Mouse (Mus musculus) urinary bladder, postnatal 14 days (tissue): ENCODE data around the gene Parm1.

Source experiments
- DNase-seq: peaks from one replicate; pipeline ENCODE4 v3.0.0; 2021; ENCODE audit warnings: low spot score

Gene Parm1

DNA sequence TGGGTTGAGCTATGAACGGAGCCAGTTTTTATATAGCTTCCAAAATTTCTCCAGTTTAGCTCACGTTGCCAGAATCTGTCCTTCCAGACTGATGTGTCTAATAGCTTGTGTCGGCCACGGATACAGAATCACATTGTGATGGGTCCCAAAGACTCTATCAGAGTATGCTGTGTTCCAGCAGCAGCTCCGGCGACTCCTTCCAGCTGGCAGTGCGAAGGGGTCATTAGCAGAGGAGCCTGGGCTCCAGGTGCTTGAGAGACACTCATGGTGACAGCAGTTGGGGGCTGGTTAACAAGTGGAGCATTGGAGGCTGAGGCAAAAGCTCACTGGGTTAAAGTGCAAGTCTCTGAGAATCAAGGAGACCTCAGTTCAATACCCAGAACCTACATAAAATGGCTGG lies 61.5 kb downstream of the Parm1 start:
- no peak for DNase-seq

DNA sequence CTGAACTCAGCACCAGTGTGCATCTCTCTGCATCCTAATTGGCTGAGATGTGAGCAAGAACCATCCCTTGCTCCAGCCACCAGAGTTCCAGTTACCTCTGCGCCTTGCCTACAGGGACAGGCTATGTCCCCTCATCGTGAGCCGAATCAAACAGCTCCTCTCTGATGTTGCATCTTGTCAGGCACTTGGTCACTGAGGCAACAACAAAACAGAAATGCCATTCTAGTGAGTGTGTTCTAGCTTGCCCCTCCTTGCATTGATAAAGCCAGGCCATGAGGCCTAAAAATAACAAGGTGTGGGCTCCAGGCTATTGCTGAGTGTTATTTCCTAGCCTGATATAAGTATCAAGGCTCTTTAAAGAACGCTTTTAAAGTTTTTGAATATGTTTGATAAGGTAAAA lies 64.4 kb downstream of the Parm1 start:
- DNase-seq = no peak

DNA sequence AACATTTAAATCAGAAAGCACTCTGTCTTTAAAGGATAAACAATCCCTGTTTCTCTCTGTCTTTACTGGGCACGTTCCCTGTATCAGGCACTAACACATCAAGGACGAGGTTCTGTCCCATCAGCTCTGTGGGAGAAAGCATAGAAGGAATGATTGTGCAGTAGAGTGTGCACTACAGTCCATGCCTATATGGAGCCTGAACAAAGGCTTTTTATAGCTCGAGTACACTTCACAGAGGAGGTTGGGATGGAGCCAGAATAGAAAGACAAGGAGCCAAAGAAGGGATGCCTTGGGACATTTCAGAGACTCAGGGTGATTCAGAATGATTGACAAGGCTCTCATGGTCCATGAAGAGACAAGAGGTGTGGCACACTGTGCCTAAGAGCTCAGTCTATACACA lies 68.8 kb downstream of the Parm1 start:
- DNase-seq = no peak

DNA sequence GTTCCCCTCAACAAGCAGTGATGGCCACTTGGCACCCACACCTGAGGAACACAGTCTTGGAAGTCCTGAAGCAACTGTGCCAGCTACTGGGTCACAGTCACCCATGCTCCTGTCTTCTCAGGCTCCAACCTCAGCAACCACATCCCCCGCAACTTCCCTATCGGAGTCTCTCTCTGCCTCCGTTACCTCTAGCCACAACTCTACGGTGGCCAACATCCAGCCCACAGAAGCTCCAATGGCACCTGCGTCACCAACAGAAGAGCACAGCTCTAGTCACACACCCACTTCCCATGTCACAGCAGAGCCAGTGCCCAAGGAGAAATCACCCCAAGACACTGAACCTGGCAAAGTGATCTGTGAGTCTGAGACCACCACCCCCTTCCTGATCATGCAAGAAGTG lies 76.7 kb downstream of the Parm1 start:
- DNase-seq = no peak

DNA sequence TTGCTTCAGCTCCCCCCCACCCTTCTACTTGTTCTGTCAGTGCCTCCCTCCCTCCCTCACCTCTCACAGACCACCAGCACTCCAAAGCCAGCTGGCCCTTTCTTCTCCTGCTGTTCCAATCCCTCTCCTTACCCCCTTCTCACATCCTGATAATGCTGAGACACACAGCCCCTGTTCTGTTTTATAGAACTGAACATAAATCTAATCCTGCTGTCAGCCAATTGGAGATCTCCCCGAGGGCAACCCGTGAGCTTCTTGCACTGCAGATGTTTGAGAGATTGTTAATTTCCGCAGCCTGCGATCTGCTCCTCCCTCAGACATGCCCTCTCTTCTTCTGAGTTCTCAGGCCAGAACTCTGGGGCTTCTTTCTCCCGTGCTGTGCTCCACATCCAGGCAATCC lies 79.8 kb downstream of the Parm1 start:
- no peak for DNase-seq

DNA sequence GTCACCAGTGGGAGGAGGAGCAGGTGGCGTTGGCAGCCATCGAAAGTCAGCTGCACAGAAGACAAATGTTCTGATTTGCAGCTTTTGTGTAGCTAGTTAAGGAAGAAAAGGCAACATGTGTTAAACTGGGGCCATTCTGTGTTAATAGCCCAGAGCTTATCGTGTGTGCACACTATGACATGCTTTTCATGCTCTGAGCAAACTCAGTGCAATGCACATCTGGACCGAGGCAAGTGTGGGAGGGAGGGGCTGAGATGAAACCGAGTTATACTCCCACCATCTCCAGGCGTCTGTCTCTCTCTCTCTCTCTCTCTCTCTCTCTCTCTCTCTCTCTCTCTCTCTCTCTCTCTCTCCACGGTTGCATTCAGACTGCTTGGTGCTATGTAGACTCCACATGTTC lies 82.4 kb downstream of the Parm1 start:
- DNase-seq = no peak

DNA sequence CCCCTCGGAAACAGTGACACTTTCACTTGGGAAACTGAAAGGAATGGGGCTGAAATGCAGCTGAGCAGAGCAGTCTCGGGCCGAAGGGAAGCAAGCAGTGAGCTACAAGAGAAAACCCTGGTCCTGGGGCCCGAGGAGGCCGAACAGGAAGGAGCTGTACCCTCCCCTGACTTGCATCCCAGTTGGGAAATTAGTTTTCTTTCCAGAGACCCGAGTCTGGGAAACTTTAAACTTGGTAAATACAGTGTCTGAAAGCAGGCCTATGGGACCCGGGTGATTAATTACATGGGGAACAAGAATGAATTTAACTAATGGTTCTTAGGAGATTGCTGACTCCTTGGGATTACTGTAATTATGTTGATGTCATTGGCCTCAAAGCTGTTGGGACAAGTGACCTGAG lies 85.9 kb downstream of the Parm1 start:
- no peak for DNase-seq

DNA sequence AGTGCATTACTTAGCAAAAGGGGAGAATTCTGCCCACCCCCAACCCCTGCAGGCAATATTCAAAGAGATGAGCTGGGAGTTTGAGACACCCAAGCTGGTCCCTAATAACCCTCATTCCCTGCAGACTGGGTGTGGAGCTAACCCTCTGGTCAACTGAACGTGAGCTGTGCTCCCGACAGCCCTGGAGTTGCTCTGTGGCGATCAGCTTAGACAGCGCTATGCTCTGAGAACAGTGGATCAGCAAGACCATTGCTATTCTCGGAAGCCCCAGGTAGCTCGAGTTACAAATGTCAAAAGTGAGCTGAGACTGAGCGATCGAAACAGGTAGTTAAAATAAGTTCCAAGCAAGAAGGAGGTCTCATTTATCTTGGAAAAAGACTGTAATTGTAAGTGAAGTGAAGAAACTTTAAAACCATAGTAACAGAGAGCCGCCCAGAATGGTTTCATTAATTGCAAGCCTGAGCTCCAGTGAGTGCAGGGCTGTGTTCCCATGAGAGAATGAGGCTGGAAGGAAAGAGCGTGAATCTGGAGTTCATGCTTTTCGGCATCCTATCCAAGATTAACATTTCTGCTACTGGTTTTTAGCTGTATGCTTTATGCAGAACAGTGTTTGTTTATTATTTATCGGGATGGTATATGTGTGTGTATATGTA lies 86.5 kb downstream of the Parm1 start:
- DNase-seq = no peak

DNA sequence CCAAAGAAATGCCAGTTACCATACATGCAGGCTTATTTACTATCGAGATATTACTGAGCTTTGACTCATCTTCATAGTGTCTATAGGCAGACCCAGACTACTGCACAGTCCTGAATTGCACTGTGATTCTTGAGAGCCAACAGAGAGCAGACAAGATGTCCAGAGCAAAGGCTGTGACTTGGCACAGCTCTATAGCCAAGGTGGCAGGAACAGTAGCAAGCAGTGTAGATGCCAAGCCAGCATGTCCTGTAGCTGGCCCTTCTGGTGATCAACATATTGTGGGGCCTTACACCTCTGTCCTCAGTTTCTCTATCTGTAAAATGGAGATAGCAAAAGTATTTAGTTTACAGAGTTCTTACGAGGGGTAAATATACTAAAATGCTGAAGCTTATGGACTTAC lies 89.8 kb downstream of the Parm1 start:
- DNase-seq = no peak

DNA sequence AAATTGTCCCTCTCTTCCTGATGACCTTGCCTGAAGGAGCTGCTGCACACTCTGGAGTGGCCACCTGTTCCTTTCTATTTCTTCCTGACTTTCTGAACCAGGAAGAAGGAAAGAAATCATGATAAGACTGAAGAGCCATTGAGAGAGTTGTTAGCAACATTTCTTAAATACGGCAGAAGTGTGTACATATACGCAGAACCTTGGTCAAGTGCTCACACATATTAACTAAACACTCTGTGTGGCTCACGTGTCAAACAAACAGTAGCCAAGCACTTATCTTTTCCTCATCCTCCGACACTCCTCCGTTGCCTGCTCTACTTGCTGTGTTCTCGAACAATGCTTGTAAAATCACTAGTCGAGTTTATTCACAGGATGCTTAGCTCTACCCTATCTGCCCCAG lies 90.4 kb downstream of the Parm1 start:
- DNase-seq = no peak

DNA sequence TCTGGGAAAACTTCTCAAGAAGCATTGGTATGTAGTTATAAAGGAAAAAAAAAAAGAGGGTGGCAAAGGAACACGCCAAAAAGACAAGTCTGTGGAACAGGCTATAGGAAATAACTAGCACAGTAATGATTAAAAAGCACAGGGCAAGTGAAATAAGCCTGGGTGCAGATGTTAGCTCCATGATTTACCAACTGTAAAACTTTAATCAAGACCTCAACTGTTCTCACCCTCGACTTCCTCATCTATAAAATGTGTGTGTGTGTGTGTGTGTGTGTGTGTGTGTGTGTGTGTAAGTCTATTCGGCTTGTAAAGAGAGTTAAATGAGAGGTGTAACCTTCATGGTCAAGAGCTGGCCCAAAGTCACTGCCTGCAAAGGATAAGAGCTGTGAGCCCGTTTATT lies 91.6 kb downstream of the Parm1 start:
- DNase-seq = no peak

DNA sequence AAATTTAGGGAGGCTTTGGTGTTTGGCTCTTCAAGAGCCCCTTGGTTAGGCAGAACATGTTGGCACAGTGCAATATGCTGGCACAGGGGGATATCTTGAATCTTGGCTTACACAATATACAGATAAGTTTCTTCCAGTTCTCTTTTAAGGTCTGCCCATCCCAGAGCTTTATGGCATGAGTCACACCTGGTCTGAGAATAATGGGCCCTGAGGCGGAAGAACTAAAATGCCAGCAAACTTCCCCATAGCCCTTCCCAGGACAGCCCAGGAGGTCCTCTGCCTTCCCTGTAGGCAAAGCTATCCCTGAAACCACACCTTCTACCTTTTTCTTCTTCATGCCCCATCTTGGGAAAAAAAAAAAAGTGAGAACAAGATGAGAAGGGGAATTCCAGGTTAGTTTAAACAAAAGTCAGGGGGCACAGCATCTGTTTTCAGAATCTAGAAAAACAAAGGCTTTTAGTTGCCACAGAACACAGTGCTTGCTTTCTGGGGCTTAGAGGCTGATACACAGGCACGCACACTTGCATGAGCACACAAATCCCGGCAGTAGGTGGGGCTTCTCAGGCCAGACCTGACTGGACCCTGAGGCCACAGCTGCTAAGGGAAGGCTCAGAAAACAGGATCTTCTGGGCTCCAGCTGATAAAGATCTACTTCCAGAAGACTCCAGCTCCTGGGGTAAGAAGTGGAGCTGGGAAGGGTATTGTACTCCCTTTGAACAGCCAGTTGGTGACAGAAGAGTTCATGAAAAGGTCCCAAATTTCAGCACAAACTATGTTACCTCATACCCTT lies 92.3 kb downstream of the Parm1 start:
- peak; percentile 39 for DNase-seq

DNA sequence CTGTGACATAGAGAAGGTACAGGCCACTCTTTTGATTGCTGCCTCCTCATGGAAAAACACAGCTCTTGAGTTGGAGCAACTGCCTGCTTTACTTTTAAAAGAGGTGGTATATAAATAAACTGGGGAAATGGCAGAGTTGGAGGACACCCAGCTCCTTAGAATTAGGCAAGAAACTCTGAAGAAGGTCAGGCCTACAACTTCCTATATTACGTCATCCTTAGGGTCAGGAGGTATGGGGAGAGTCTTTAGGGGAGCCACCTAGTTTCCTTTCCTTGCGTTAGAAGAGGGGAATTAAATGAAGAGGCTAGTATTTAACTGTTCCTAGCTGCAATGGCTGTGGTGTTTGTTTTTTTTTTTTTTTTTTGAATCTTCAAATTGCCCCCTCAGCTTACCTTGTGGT lies 93.1 kb downstream of the Parm1 start:
- no peak for DNase-seq

DNA sequence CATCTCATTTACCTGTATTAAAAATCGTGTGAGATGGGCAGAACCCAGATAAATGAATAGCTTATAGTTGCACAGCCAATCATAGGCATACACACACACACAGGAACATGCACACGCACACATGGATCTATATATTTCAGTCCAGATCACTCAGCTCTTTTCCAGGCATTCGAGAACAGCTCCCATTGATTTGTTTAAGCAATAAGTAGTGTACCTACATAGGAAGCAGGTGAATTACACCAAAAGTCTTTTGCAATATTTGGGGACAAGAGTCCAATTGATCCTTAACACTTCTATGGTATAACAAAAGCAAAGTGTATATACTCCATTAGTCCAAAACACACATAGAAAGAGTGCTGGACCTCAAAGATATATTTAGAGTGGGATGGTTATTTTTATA lies 94.2 kb downstream of the Parm1 start:
- no peak for DNase-seq

DNA sequence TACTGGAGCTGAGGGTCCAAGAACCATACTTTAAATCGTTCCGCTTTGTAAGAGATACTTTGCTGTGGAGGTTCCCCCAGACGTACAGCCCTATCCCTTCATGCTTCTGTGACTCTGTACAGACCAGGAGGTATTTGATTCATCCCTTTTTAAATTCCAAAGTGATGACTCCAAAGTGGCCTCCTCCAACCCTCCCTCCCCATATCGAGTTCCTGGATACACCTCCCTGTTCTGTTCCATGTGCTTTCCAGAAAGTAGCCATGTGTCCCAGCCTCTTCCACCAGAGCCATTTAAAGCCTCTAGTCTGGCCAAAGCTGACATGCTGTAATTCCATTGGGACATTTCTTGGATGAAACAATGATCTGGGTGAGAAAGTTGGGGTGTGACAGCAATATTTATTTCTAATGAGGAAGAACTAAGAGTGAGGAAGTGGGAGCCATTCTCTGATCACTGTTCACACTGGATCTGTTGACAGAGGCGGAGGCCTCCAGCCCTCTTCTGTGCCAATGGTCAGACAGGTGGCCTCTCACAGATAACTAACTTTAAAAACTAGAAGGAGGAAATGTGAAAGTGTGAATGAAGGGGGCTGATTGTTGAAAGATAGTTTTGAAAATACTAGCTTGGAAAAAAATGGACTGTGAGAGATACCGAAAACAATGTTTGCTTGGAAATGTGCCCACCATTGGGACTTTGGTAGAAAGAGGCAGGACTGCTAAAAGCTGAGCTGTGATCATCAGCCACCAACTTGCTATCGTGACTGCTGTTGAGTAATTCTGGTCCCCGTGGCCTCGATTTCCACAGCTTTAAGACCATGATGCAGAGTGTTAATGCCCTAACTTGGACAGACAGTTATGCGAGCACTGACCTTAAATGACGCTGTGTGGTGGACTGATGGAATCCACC lies 100.2 kb downstream of the Parm1 start:
- DNase-seq = no peak

DNA sequence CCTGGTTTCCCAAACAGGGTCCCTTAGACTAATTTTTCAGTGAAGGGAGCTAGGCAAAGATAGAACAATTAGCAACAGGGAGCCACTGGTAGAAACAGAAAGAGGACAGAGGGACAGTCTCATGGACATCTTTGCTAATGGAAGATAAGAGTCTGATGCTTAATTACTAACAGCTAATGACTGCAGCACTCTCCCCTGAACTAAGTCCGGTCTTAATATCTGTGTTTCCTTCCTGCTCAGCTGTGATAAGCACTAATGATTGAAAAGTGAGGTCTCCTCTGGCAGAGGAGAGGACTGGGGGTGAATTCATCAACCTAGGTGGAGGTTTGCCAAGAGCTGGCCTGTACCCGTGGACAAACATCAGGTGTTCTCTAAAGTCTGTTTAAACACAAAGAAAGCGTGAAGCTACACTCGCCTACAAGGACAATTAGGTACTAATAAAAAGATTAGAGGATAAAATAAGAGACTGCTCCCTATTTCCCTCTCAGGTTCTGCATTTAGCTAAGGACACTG lies 101.3 kb downstream of the Parm1 start:
- DNase-seq = no peak

DNA sequence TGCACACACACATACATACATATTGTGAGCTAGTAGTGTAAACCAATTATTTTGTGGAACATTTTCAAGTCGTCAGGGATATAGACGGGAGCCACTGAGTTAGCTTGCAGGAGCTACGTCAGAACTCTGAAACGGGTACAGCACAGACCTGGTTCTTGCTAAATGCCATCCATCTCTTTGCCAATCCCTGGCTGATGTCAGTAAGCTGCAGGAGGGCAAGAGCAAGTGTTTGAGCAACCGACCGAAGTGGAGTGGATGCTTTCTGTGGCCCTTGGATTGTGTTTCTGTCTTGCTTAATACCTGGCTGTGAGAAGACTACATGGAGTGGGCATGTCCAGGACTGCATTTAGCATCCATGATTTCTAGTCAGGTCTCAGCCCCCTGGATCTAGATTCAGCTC lies 103.8 kb downstream of the Parm1 start:
- no peak for DNase-seq

DNA sequence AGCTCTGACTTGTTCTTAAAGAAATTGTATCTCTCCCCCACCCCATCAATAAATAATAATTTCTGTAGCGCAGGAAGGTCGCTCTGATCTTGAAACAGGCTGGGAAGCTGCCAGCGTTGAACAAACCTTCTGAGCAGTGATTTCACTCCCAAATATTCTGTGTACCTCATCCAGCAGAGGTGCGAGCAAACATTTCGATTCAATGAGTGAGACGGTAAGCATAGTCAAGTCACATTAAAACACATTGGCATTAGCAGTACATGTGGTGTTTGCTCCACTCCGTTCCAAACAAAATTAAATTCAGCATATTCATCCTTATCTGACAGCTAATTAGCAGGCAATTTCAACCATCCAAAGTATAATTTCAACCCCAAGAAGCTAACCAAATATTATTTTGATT lies 109.4 kb downstream of the Parm1 start:
- DNase-seq = no peak

DNA sequence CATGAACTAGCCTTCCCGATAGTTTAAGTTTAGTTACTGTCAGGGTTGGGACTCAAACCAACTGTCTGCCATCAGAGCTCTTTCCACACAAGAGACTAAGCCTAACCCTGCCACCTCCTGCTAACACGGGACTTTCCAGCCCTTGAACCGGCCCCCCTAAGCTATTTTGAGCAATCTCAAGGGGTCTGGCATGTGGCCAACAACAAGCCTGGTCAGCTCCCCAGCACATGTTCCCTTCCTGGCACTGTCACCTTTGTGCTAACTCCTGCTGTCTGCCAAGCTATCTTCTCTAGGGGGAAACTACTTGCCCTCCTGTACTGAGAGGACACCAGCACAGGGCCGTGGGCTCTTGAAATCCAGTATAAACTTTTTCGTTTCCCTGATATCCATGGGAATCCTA lies 112.1 kb downstream of the Parm1 start:
- peak; percentile 75 for DNase-seq

DNA sequence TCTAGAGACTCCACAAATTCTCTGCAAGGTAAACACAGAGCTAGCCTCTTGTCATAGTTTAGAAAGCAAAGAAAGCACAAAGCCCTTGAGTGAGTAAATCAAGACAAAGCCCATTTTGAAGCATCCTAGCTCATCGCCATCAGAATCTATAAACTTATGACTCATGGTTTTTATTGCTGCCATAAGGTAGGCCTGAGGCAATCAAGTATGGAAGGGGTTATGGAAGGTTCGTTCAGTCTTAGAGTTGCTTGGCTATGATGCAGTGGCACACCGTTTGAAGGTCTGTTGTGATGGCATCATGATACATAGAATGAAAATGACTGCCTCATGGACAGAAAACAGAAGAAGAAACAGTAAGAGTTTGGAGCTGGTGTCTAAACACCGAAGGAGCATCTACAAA lies 133.9 kb downstream of the Parm1 start:
- no peak for DNase-seq

DNA sequence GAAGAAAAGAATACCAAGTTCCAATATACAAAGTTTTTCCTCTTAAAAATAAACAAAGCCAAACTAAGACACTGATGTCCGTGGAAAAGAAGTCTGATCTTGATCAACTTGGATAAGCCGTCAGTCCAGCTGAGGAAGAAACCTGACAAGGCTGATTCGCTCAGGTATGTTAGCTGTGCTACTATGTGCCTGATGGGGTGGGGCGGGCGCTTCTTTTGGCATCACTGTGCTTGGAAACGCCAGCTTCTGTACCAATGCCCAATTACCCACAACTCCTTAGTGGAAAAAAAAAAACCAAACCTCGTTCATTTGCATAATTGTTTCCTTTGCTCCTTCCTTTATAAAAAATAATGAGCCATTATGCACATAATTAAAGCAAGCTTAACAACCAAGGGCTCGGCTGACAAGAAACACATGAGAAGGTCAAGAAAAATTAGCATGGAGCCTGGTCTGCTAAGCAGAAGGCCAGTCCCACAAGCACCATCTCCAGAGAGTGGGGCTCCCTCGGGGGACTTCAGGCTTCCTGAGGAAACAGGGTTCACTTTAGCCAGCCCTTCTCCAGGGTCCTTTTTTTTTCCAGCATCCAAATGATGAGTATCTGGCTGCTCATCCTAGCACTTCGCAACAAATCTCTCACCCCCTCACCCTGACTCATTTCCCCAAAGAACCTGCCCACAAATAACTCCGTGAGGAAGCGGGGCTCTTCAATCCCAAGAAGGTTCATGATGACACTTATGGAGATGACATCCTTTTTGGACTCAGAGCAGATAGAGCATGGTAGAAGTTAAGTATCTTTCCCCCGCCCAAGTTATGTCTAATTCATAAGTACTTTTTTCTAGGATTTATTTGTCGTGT lies 135.9 kb downstream of the Parm1 start:
- no peak for DNase-seq
